Comparison of ENCODE assay signal across 8 mouse cellular contexts in genomic region chr12:110169261-110169660, GRCm38 (mm10).
"Had no signal": no experiment of that assay in that cellular context is flagged by ENCODE, and none has a peak within 500 bp of the region (broad histone marks: within the 10 kb centered on the region; RNA-seq: fewer than 3 reads in every experiment).

No protein-coding gene starts in this region.

- DNase-seq: liver, postnatal 0 days; lung, adult 2 months; lung, postnatal 14 days; lung, postnatal 36 days; right cerebral cortex, postnatal 14 days; thymus, adult 18-20 months; thymus, postnatal 14 days; thymus, postnatal 36 days had no signal
